Mouse (Mus musculus) gastrocnemius, adult 18-20 months (tissue): ENCODE results near the gene Fasl. TPM values are rescaled to one million over a fixed set of nuclear protein-coding genes. Genes with fewer than 3 reads are reported as not detected.
A peak's percentile ranks its signal among the peaks of the same experiment; 100 is the strongest.

Experiments
- DNase-seq: peaks from one replicate; pipeline ENCODE4 v3.0.0; 2021; ENCODE audit warnings: low spot score
- total RNA-seq, 2 experiments: library from RNA; stranded (reverse); gene quantifications; 2 replicates each; pipeline ENCODE4 v1.2.3; 2021

The Fasl gene
- total RNA-seq, 2 experiments from 2014 or later = not detected

GRCm38 (mm10) chr1:161761556-161761955 is 26.7 kb downstream of the Fasl start:
- no peak for DNase-seq

- no peak for DNase-seq
Measured at GRCm38 (mm10) chr1:161756547-161756946, 31.7 kb downstream of the Fasl start.

GRCm38 (mm10) chr1:161751311-161751710 is 37.0 kb downstream of the Fasl start:
- DNase-seq = no peak

- DNase-seq = no peak
Measured at GRCm38 (mm10) chr1:161750471-161751041, 37.7 kb downstream of the Fasl start.

GRCm38 (mm10) chr1:161748685-161749084 is 39.6 kb downstream of the Fasl start:
- DNase-seq = no peak

GRCm38 (mm10) chr1:161748138-161748537 is 40.2 kb downstream of the Fasl start:
- peak; percentile 24 for DNase-seq

- no peak for DNase-seq
Measured at GRCm38 (mm10) chr1:161746542-161747302, 41.6 kb downstream of the Fasl start.

- DNase-seq = no peak
Measured at GRCm38 (mm10) chr1:161744855-161745254, 43.4 kb downstream of the Fasl start.

GRCm38 (mm10) chr1:161744209-161744608 is 44.1 kb downstream of the Fasl start:
- DNase-seq = no peak

- DNase-seq = no peak
Measured at GRCm38 (mm10) chr1:161742481-161743267, 45.6 kb downstream of the Fasl start.

GRCm38 (mm10) chr1:161736848-161737247 is 51.4 kb downstream of the Fasl start:
- peak; percentile 12 for DNase-seq

GRCm38 (mm10) chr1:161736255-161736654 is 52.0 kb downstream of the Fasl start:
- no peak for DNase-seq

- no peak for DNase-seq
Measured at GRCm38 (mm10) chr1:161735465-161736046, 52.7 kb downstream of the Fasl start.

- DNase-seq = no peak
Measured at GRCm38 (mm10) chr1:161734741-161735211, 53.5 kb downstream of the Fasl start.

GRCm38 (mm10) chr1:161734314-161734713 is 54.0 kb downstream of the Fasl start:
- DNase-seq = no peak

Other genes starting within 250 kb of the Fasl start
- gene Suco, start 88.2 kb upstream of the Fasl start, total RNA-seq = 1 to 10 TPM; 9.3 to 9.4 TPM
- gene Pigc, start 180.7 kb upstream of the Fasl start, total RNA-seq = 10 to 100 TPM; 12.1 to 16.0 TPM
- gene 4930558K02Rik, start 191.1 kb upstream of the Fasl start, total RNA-seq = not detected